Mouse (Mus musculus) T-helper 17 cell (primary cell): Measurements from ENCODE around the gene Gm5346.
"Not testable (repeated sequence)": the region's sequence is repeated elsewhere in the genome, so short reads cannot be mapped to it uniquely, and the experiment has no call there.

ENCODE experiments used
- in situ Hi-C, 2 experiments: fragments of 300-600 bp; cut with MboI, MseI; formaldehyde crosslinking; loops; 1 replicate in 1 of 2; 2 replicates in 1 of 2; pipeline ENCODE4 v1.15.1; 2025; ENCODE audit warnings: high pct_unique_total_duplicates in 2 of 2

The Gm5346 gene

GRCm38 (mm10) chr8:43627176-43627575 is at the start of gene Gm5346:
Gene Gm5346, minus strand, starts transcription at chr8:43627276.
- in situ Hi-C loops = no loop called here

GRCm38 (mm10) chr8:43616046-43616445 is 11.0 kb downstream of the Gm5346 start:
- in situ Hi-C loops = no loop called here

- in situ Hi-C loops = not testable (repeated sequence)
These were observed 23.4 kb downstream of the Gm5346 start for GRCm38 (mm10) chr8:43603657-43604056.

- in situ Hi-C loops = not testable (repeated sequence)
These were observed 23.9 kb downstream of the Gm5346 start for GRCm38 (mm10) chr8:43603166-43603565.

GRCm38 (mm10) chr8:43576607-43577006 is 50.5 kb downstream of the Gm5346 start, which contains the start of gene Adam26a:
Gene Adam26a, minus strand, starts transcription at chr8:43576707.
- in situ Hi-C loops = not testable (repeated sequence)
